Mouse (Mus musculus): ENCODE data around the gene Tmem238. TPM values are rescaled to one million over a fixed set of nuclear protein-coding genes. Genes with fewer than 3 reads are reported as not detected.

Tmem238 gene
- total RNA-seq, 2 experiments from 2014 or later: 4.3 to 5.4 TPM

DNA sequence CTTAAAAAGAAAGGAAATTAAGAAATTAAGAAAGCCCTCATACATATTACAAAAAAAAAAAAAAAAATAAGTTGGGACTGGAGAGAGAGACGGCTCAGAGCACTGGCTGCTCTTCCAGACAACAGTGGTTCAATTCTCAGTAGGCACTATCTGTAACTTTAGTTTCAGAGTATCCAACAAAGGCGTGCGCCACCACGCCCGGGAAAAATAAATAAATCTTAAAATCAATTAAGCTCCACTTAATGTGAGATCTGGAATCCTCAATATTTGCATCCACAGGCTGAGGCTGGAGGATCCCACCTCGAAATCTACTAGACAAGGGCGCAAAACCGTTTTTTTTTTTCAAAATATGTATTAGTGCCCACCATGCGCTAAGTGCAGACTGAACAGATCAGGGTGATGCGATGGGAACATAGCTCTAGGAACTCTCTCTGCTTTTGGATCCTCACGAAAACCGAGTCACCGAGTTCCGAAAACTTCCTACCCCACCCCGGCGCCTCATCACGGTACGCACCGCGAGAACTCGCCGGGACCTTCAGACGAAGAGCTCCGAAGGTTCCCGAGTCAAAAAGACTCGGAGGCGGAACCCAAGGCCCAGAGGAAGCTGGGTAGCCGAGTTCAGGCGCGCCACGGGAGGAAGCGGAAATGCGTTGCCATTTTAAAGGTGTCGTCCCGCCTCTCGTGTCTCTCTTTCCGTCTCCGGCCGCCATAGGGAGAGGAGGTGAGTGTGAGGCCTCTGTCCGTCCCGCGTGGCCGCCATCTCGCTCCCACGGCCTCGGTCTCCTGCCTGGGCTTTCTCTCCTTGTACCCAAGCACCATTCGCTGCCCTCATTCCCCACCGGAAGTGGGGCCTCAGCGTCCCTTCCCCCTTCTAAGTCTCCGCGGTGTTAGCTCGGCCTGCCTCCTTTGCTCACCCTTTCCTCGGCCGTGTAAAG lies 3.1 kb upstream of the Tmem238 start, which contains the start of gene Rpl28:
Rpl28 (plus strand) TSS at position 597 of the 935 bp plus-strand sequence.
- DNase-seq (ENCODE audit: low spot score in 2 of 2): peak; percentile 94 to 96

GRCm38 (mm10) chr7:4788499-4789435 lies 689 bp downstream of the Tmem238 start:
- DNase-seq (ENCODE audit: low spot score in 2 of 2): peak; percentile 64 to 74

DNA sequence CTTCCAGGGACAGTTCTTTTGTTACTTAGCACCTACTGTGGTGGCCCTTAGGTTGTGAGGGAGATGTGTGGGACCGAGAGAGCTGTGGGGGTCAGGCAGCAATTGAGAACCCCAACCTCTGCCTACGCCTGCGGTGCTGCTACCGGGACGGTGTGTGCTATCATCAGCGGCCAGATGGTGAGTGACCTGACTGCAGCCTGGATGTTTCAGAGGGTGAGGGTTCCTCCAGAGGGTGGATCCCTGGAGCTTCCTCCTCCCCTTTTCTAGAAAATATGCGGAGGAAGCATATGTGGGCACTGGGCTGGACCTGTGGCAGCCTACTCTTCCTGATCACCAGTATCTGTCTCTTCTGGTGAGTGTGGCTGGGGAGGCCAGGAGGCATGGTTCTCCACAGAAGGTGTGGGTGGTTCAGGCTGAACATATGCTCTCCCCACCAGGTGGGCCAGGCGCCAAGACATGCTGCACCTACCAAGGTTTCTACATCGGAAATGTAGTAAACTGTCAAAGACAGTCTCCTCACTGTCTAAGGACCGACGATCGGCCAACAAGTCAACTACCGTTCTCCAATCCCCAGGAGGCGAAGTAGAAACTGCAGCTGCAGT lies 5.7 kb downstream of the Tmem238 start:
- no peak for DNase-seq (ENCODE audit: low spot score in 2 of 2)

DNA sequence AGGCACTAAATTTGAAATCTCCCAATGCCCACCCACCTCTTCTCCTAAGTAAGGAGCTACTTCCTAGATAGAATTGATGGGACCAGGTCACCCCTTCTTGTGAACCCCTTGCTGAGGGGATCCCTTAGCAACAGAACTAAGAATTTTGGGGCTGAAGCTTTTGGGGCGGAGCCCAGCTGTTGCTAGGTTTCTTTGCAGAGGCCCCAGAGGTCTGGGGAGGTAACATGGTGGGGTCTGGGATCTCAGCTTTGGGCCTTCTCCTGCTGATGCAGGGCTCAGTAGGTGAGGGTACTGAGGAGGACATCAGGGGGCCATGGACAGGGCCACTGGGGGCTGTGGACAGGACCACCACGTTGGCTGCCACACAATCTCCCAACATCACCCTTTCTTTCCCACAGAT lies 6.7 kb downstream of the Tmem238 start, which contains the start of the genes Il11 and Tmem190:
Il11 (minus strand) TSS at position 101 of the 400 bp plus-strand sequence.
Tmem190 (plus strand) TSS at position 179 of the 400 bp plus-strand sequence.
- no peak for DNase-seq (ENCODE audit: low spot score in 2 of 2)

- DNase-seq (ENCODE audit: low spot score in 2 of 2): no peak
These were observed 7.3 kb downstream of the Tmem238 start for GRCm38 (mm10) chr7:4782130-4782529.

DNA sequence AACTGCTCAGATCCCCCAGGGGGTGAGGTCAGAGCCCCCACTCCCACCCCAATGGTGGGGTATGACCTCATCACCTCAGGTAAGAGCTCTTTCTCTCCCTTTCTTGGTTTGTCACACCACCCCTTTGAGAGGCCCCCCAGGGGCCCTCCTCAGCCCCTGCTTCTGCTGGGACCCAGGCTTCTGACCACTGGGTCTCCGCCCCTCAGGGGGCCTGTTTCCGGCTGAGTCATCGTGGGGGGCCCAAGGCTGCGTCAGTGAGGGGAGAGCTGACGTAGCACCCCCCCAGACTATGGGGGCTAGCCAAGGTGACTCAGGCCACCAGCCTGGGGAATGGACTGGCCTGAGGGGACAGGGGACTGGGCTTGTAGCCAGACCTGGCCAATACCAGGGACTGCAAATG lies 9.5 kb downstream of the Tmem238 start:
- DNase-seq (ENCODE audit: low spot score in 2 of 2): no peak

- no peak for DNase-seq (ENCODE audit: low spot score in 2 of 2)
These were observed 11.4 kb downstream of the Tmem238 start for GRCm38 (mm10) chr7:4777851-4778637.

GRCm38 (mm10) chr7:4776861-4777830 lies 12.3 kb downstream of the Tmem238 start:
- peak; percentile 50 to 60 for DNase-seq (ENCODE audit: low spot score in 2 of 2)

DNA sequence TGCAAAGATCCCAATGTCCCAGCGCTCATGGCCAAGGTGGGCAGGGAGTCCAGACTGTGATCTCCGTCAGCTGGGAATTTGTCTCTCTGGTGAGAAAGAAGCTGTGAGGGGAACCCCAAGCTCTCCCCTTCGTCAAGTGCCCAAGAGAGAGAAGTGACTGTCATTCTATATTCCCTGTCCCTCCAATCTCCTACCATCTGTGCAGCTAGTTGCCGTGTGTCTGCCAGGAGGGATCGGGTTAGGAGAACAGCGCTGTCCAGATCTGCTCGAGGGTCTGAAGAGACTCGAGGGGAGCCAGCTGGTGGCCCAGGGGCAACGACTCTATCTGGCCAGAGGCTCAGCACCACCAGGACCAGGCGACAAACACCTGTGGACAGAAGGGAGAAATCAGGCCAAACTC lies 13.3 kb downstream of the Tmem238 start:
- no peak for DNase-seq (ENCODE audit: low spot score in 2 of 2)

- DNase-seq (ENCODE audit: low spot score in 2 of 2): no peak
These were observed 18.3 kb downstream of the Tmem238 start, which contains the start of gene Fam71e2 for GRCm38 (mm10) chr7:4771202-4771601. TSS of gene Fam71e2 (minus strand) at chr7:4771302.

DNA sequence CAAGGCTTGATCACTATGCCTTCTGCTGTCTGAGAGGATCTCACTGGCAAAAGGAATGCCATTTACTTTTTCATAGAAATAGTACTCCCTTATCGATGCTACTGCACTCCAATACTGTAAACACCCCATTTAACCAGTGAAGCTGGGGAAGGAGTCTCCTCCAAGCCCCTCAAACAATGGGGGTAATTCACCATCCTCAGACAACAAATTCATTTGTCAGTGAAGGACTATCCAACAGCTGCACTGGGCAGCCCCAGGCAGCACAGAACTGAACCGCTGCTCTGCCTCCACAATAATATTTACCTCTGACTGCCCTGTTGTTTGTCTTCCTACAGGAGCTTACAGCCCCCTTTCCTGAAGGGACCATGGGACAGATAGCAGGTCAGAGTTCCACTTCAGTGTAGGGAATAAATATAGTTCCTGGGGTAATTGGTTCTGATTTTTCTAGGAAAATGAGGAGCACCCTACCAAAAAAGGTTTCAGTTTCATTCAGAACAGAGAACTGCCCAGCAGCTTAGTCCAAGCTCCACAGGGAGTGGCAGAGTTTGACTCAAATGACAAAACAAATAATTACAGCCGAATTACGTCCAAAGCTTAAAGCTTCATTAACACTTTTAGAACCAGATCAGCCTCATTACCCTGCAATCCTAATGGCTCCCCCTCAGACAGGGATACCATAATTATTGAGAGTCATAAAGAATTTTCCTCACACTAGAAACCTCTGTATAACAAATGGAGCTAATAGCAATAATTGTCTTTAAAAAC lies 24.3 kb downstream of the Tmem238 start:
- no peak for DNase-seq (ENCODE audit: low spot score in 2 of 2)

- no peak for DNase-seq (ENCODE audit: low spot score in 2 of 2)
These were observed 29.8 kb downstream of the Tmem238 start for GRCm38 (mm10) chr7:4759670-4760069.

DNA sequence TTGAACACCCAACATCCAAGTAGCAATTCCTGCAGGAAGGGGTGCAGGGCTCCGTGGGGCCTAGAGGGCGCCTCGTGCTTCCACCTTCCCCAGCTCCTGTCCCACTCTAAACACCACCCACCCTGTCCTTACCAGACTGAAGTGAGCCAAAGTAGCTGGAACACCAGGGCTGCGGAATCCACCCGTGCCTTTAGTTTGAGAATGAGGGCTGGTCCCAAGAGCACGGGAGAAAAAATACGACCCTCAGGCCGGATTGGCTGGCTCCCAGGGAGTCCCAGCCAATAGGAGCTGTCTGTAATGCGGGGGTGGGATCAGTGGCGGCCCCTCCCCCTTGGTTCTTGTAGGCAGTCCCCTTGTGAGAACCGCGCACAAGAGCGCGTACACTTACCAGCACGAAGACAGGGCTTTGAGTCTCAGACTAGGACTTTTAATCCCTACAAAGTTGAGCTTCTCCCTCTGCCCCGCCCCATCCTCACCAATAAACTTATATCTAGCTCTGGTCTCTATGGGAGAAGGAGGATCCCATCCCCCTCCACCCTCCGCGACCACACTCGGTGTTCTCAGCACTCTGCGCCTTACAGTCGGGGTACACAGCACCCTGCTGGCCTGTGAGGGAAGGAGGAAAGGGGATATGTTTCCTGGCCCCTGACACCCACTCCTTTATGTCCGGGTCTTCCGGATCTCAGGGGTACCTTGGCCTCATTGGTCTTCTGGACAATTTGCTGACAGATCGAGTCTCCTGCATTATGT lies 36.5 kb downstream of the Tmem238 start, which contains the start of gene Cox6b2:
Cox6b2 (minus strand) TSS at position 274 of the 750 bp plus-strand sequence.
- DNase-seq (ENCODE audit: low spot score in 2 of 2): peak; percentile 58 to 70

DNA sequence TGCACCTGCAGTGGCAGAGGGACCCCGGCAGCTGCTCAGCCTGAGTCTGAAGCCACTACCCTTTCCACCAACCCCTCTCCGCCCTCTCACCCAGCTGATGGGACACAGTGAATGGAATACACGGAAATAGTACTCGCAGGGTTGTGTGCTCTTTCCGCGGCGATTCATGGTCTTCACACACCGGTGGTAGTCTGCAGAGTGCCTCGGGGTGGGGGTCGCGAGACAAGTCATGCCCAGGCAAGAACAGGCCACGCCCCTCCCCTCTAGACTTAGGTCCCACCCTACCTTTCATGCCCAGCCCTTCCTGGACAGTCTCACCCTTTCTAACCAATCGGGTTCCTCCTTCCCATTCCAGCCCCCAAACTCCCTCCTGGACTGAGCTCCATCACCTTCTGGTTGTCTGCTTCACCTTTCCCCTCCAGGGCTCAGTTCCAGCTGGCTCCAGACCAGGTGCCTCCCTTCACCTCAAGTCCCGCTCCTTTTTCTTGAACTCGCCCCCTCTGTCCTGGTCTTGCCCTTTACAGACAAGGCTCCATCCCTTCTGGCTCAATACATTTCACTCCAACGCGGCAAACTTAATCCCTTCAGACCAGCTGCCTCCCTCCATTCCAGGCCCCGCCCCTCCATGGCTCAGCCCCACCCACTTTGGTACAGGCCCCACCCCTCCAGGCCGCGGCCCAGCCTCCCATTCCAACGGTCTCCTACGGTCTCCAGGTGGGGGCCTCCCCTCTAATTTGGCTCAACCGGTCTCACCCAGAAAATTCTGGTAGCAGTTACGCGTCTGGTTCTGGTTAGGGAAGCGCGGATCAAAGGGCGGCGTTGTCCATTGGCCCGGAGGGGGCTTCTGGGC lies 37.3 kb downstream of the Tmem238 start:
- no peak for DNase-seq (ENCODE audit: low spot score in 2 of 2)

GRCm38 (mm10) chr7:4749169-4749568 lies 40.3 kb downstream of the Tmem238 start:
- DNase-seq (ENCODE audit: low spot score in 2 of 2): no peak

DNA sequence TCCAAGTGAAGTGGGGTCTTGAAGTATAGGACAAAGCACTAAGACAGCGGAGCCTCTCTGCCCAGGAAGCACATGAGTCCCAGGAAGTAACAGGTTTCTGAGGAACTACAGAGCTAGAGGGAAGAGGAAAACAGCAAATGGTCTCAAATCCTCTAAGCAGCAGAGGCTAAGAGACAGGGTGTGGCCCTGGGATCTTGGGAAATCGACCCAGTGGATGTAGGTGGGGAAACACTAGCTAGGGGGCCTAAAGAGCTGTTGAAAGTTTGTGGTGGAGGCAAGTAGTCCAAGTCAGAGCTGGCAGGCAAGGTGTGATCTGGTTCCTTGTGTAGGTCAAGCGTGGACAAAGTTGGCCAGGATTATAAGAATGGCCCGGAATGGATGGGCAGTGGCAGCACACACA lies 41.1 kb downstream of the Tmem238 start:
- DNase-seq (ENCODE audit: low spot score in 2 of 2): no peak
